Mouse (Mus musculus) heart, embryonic 11.5 days (tissue): ENCODE data around the gene Gli3. TPM values are rescaled to one million over a fixed set of nuclear protein-coding genes. Genes with fewer than 3 reads are reported as not detected.

Source experiments
- ATAC-seq: fragments of 200-750 bp; cut with Nextera tagmentation; replicated peaks from 2 replicates; pipeline ENCODE4 v1.8.0; 2017; ENCODE audit warnings: moderate library complexity; ENCODE audit not compliant: insufficient number of reproducible peaks, low FRiP score, low TSS enrichment
- H3K27ac ChIP-seq: fragments of 300-500 bp; sonication (generic); 2 replicates; pipeline ENCODE4 v1.5.1; 2014; ENCODE audit warnings: mild to moderate bottlenecking, low read depth, low read length
- H3K27me3 ChIP-seq: fragments of 300-500 bp; sonication (generic); 2 replicates; pipeline ENCODE4 v1.6.1; 2014; ENCODE audit warnings: mild to moderate bottlenecking, low read length, mixed read lengths; ENCODE audit not compliant: control insufficient read depth, insufficient read depth
- H3K36me3 ChIP-seq: fragments of 300-500 bp; sonication (generic); 2 replicates; pipeline ENCODE4 v1.6.1; 2014; ENCODE audit warnings: mild to moderate bottlenecking, low read length, moderate library complexity, mixed read lengths; ENCODE audit not compliant: control insufficient read depth, insufficient read depth
- H3K4me1 ChIP-seq: fragments of 300-500 bp; sonication (generic); 2 replicates; pipeline ENCODE4 v1.6.1; 2014; ENCODE audit warnings: low read length; ENCODE audit not compliant: control insufficient read depth, insufficient read depth
- H3K4me2 ChIP-seq: fragments of 300-500 bp; sonication (generic); 2 replicates; pipeline ENCODE4 v1.6.1; 2014; ENCODE audit warnings: mild to moderate bottlenecking, moderate library complexity
- H3K4me3 ChIP-seq: fragments of 300-500 bp; sonication (generic); 2 replicates; pipeline ENCODE4 v1.5.1; 2014; ENCODE audit warnings: low read depth, low read length
- H3K9ac ChIP-seq: fragments of 300-500 bp; sonication (generic); 2 replicates; pipeline ENCODE4 v1.6.1; 2014; ENCODE audit warnings: mild to moderate bottlenecking, low read depth, low read length, moderate library complexity
- H3K9me3 ChIP-seq: fragments of 300-500 bp; sonication (generic); replicated peaks from 2 replicates; pipeline ENCODE4 v1.6.1; 2016; ENCODE audit warnings: low read length; ENCODE audit not compliant: control insufficient read depth
- WGBS: fragments of 180-500 bp; shearing (Covaris S2); extraction: QIAGEN DNeasy Blood & Tissue Kit; methylation state at CpG from one replicate; pipeline ENCODE4 v1.1.7; 2014; ENCODE audit not compliant: insufficient replicate concordance; 5-methylcytosine and 5-hydroxymethylcytosine counted together
- polyA plus RNA-seq: library from polyadenylated mRNA; unstranded; fragments of >200 nt; fragmentation: Nextera tagmentation; extraction: Ambion mirVana; gene quantifications from 2 replicates; pipeline ENCODE4 v1.2.1, GENCODE M21; 2014

Gene Gli3
- polyA plus RNA-seq, 1 experiment from 2014 or later = 11.4 TPM

DNA sequence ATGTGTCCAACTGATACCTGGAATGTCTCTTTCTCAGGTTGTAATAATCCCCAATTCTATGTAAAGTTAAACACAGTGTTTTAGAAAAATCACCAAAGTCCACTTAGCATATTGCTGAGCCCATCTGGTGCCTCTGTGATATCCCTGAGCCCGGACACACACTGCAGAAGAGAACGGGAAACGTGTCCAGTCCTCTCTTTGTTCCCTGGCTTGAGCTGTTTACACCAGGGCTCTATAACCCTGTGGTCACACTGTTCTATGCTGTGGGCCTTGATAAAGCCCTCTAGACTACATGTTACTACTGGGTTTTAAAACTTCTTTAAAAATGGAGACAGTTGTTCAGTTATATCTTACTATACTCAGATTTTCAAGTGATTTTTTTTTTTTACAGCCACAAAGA, 154.4 kb downstream of the Gli3 start:
- Histone ChIP-seq H3K36me3 (no peaks in the 10 kb centered on the region), H3K9ac (no peak overlapping the region), H3K4me3 (no peak overlapping the region), H3K4me2 (no peak overlapping the region), H3K27me3 (0 out of 2 replicates have a peak, but pooled peaks cover 3% of the 10 kb centered on the region), H3K9me3 (no peaks in the 10 kb centered on the region), H3K4me1 (no peaks in the 10 kb centered on the region), H3K27ac (no peak overlapping the region)
- 65% methylated on average over 3 of the region's 3 CpGs for WGBS
- no peak for ATAC-seq

DNA sequence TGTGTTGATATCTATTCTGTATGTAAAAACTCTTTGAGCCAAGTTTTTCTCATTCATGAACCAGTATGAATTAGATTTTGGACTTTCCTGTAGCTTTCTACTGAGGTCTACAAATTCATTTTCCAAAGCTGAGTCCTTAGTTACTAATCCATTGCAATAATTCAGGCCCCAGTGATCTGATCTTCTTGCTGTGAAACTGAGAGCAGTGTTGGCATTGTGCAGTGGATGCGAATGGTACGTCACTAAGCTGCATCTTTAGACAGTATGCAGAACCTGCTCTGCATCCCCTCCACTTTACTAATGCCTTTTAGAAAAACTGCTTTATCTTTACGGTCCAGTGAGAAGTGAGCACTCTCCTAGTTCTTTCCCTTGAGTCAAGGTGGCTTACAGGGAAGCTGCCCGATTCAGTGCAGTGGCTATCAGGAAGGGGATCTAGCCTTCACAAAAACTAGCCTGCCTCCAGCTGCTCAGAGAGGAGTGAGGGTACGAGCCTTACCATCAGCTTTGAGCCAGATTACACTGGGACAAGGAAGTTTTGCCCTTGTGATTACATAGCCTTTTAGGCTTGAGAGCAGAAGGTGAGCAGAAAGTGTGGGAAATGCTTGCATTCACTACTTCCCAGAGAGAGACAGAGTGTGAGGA, 155.1 kb downstream of the Gli3 start:
- WGBS = 48% methylated on average over 5 of the region's 5 CpGs

DNA sequence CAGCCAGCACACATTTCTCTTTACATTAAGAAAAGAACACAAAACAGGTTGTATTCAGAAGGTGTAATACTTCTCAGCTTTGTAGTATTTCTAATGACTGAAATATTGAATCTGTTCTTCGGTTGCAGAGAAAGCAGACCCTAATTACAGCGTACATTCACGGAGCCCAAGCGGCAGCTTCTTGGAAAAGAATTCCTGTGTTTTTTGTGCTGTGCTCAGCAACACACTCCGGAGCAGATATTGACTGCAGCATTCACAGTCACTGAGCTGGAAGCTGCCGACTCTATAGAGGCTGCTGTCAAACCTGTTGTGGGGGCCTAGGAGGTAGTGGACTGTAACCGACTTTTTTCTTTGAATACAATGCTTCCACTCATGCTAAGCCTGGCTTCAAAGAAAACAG, 158.0 kb downstream of the Gli3 start:
- H3K9me3 ChIP-seq = no peaks in the 10 kb centered on the region
- no peak overlapping the region for H3K27ac ChIP-seq
- no peak overlapping the region for H3K4me2 ChIP-seq
- no peak for ATAC-seq
- 0 out of 2 replicates have a peak, but pooled peaks cover 2% of the 10 kb centered on the region for H3K27me3 ChIP-seq
- H3K9ac ChIP-seq = no peak overlapping the region
- WGBS = 78% methylated on average over 7 of the region's 7 CpGs
- no peaks in the 10 kb centered on the region for H3K36me3 ChIP-seq
- H3K4me1 ChIP-seq = no peaks in the 10 kb centered on the region; the same call in 1 of the 2 replicates
- H3K4me3 ChIP-seq = no peak overlapping the region

More for the DNA sequence above, 155.1 kb downstream of the Gli3 start:
- Histone ChIP-seq H3K9me3 (no peaks in the 10 kb centered on the region), H3K4me1 (no peaks in the 10 kb centered on the region; the same call in 1 of the 2 replicates), H3K27ac (no peak overlapping the region), H3K4me2 (no peak overlapping the region), H3K27me3 (0 out of 2 replicates have a peak, but pooled peaks cover 3% of the 10 kb centered on the region), H3K9ac (no peak overlapping the region), H3K36me3 (no peaks in the 10 kb centered on the region), H3K4me3 (no peak overlapping the region)
- ATAC-seq = no peak

DNA sequence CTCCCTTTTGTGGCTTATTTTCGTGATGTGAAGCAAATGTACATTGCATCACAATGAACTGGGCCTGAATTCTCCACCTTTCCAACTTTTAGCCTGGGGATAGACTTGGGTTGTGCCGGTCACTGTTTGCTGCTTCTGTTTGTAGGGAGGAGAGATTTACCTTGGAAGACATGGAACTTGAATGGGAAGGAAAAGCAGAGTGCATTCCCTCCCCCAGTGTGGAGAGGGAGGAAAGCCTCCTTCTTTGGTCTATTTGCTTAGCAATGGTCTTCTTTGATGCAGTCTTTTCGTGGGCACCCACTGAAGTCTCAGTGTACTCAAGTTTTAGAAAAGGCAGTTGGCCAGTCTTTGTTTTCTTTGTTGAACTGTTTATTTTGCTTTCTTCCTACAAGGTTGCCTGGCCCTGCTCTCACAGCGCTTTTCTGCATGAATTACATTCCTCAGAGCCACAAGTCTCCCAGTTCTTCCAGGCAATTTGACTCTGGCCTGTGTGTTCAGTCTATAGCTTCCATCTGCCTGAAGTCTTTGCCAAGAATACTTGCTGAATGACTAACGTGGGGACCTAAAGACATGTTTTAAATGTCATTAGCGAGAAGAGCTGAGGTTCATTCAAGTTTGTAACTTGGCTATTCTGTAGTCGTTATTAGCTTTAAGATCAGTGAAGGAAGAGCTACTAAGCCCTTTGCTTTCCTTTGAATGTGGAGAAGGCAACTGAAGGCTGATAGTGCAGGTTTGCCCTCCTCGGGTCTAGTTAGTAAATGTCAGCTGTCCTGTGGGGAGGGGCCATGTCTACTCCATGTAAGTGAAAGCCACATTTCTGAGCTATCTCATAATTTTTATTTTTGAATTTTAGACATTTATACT, 161.7 kb downstream of the Gli3 start:
- 41% methylated on average over 8 of the region's 8 CpGs for WGBS
- H3K9ac ChIP-seq = no peak overlapping the region
- no peak overlapping the region for H3K4me3 ChIP-seq
- no peaks in the 10 kb centered on the region; the same call in 1 of the 2 replicates for H3K4me1 ChIP-seq
- H3K36me3 ChIP-seq = no peaks in the 10 kb centered on the region
- ATAC-seq = no peak
- no peak overlapping the region for H3K4me2 ChIP-seq
- H3K27me3 ChIP-seq = 0 out of 2 replicates have a peak, but pooled peaks cover 2% of the 10 kb centered on the region
- no peaks in the 10 kb centered on the region for H3K9me3 ChIP-seq
- H3K27ac ChIP-seq = no peak overlapping the region

DNA sequence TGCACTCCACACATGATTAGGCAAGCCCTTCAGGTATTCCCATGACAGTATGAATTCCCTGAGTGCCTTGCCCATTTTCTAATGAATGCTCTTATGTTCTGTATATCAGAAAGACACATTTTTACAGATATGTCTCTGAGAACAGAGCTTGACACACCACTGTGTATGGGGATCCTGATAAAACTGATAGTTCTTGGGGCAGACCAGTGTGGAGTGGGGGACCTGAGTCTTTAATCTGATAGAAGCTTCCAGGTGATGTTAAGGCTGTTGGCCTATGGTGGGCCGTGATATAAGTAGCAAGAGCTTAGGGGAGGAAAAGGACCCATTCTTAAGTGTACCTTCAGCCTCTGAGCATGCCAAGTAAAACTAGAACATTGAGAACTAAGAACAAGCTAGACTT, 178.5 kb downstream of the Gli3 start:
- Histone ChIP-seq H3K36me3 (no peaks in the 10 kb centered on the region), H3K27ac (no peak overlapping the region), H3K9ac (no peak overlapping the region), H3K4me1 (peaks cover 3% of the 10 kb centered on the region; the same call in 1 of the 2 replicates), H3K27me3 (no peaks in the 10 kb centered on the region), H3K4me2 (no peak overlapping the region), H3K4me3 (no peak overlapping the region), H3K9me3 (no peaks in the 10 kb centered on the region)
- no peak for ATAC-seq
- 81% methylated on average over 1 of the region's 1 CpGs for WGBS

DNA sequence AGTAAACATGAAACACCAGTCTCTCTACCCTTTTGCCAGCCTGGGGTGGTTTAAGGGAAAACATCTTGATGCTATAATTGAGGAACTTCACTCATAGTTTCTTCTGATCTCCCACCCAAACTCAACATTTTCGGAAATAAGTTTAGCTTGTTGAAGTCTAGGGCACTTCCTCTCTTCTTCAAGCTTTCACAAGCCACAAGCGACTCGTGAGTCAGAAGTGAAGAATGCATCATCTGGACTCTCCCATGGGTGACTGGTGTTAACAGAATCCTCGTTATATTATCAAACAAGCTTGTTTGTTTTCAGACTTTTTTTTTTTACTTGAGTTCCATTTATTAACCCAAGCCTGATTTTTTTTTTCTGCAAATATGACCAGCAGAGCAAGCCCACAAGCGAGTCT, 197.5 kb downstream of the Gli3 start:
- Histone ChIP-seq H3K9ac (no peak overlapping the region), H3K4me1 (peaks cover 8% of the 10 kb centered on the region; the same call in 1 of the 2 replicates), H3K4me2 (no peak overlapping the region), H3K9me3 (no peaks in the 10 kb centered on the region), H3K27ac (no peak overlapping the region), H3K27me3 (peaks cover 27% of the 10 kb centered on the region), H3K36me3 (no peaks in the 10 kb centered on the region; the same call in 1 of the 2 replicates), H3K4me3 (no peak overlapping the region)
- no peak for ATAC-seq
- 69% methylated on average over 5 of the region's 5 CpGs for WGBS

DNA sequence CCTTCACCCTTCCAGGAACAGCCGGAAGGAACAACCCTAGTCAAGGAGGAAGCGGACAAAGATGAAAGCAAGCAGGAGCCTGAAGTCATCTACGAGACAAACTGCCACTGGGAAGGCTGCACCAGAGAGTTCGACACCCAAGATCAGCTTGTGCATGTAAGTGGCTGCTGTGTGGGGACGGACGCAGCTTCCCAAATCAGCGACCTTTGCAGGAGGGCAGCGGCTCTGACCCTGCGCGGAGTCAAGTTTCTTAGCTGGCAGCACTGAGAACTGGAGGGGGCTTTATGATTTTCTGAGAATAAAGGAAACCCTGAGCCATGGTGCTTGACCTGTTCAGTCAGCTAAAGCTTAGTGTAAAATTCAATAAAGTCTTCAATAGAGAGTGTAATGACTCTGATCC, 199.3 kb downstream of the Gli3 start:
- Histone ChIP-seq H3K9me3 (no peaks in the 10 kb centered on the region), H3K36me3 (no peaks in the 10 kb centered on the region; the same call in 1 of the 2 replicates), H3K27ac (no peak overlapping the region), H3K27me3 (peaks cover 29% of the 10 kb centered on the region), H3K4me2 (no peak overlapping the region), H3K9ac (no peak overlapping the region), H3K4me1 (peaks cover 15% of the 10 kb centered on the region; the same call in 1 of the 2 replicates), H3K4me3 (no peak overlapping the region)
- no peak for ATAC-seq
- whole genome bisulfite sequencing = 55% methylated on average over 10 of the region's 10 CpGs

DNA sequence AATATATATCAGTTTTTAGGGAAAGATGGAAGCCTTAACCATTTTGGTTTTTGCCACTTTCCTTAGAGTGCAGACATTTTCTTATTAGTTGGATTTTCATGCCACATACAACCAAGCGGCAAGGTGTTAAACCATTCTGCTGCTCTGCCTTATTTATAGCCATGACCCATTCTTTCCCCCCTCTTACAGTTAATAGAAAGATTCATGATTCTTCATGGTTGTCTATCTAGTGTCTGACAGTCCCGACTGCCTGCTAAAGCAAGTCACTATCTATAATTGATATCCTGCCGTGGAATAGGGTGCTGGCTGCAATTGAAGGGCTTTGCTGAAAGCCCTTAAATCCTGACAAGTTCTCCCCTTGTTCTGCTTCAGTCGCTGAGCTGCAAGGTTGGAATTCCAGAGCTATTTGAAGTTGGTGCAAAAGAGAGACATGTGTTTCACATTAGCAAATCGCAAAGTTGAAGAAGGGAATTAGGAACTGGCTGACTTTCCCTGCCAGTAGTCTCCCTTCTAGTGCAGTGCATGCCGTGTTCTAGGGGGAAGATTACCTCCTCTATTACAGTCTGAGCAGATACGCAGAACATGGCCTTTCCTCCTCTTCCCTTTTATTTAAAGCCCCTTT, 201.7 kb downstream of the Gli3 start:
- H3K4me1 ChIP-seq = peaks cover 8% of the 10 kb centered on the region; the same call in 1 of the 2 replicates
- WGBS = 21% methylated on average over 7 of the region's 7 CpGs
- no peak overlapping the region for H3K4me3 ChIP-seq
- H3K27ac ChIP-seq = no peak overlapping the region
- no peak; the same call in 1 of the 2 replicates for ATAC-seq
- no peak overlapping the region for H3K9ac ChIP-seq
- H3K4me2 ChIP-seq = no peak overlapping the region; the same call in 1 of the 2 replicates
- H3K36me3 ChIP-seq = no peaks in the 10 kb centered on the region; the same call in 1 of the 2 replicates
- no peaks in the 10 kb centered on the region for H3K9me3 ChIP-seq
- peaks cover 36% of the 10 kb centered on the region for H3K27me3 ChIP-seq
